Mouse (Mus musculus): ENCODE data around the gene Atp6v1e2.

GRCm38 (mm10) chr17:86968581-86968980 is 20.9 kb upstream of the Atp6v1e2 start:
- TF ChIP-seq CTCF (IDR thresholded peaks at IDR 0.05; ENCODE audit: control insufficient read depth, insufficient read depth, insufficient read length) (no peak), USF1 (IDR thresholded peaks at IDR 0.05; ENCODE audit: low read depth) (no peak)
